Mouse (Mus musculus) c-Kit-negative CD71-positive TER-119-positive erythroid progenitor cells, embryonic 14.5 days (primary cell): ENCODE results near the gene Qser1.

Source experiments
- DNase-seq: peaks from one replicate; pipeline ENCODE4 v3.0.0-alpha.2; 2013; ENCODE audit warnings: low read depth, low spot score

Qser1 gene

GRCm38 (mm10) chr2:104817555-104818330, 1.2 kb upstream of the Qser1 start:
- no peak for DNase-seq

- peak; percentile 60 for DNase-seq
Measured at GRCm38 (mm10) chr2:104816866-104817439, 393 bp upstream of the Qser1 start.

DNA sequence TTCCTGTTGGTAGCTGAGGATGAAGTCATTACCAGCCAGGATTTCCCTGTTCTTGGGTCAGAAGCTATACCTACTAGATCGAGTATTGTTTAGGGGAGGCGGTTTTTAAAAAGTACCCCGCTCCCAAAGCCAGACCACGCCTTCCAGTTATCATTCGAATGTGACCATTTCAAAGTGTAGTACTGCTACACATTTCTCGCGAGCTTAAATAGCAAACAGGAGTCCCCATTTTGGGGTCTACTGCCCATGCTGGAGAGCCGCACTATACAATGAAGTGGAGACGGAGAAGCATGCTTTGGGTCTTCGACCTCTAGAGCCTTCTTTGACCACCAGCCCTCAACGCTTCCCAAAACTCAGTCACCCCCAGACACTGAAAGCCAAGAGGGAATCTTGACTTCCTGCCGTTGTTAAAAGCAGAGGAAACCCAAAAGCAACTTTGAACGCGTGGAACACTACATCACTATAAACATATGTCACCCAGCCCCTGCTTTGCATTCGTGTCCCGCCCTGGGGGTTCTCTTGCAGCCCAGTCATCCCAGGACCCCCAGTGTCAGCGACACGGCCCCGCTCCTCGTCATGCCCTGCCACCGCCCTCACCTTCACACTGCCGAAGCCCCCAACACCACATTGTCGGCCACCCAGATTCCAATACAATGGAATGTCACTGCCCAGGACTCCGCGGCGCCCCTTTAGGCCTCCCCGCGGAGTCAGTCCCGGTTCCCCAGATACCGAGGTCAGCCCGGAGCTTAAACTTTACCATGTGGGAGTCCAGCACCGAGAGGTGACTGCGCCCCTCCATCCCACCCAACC, 794 bp downstream of the Qser1 start:
- no peak for DNase-seq

DNA sequence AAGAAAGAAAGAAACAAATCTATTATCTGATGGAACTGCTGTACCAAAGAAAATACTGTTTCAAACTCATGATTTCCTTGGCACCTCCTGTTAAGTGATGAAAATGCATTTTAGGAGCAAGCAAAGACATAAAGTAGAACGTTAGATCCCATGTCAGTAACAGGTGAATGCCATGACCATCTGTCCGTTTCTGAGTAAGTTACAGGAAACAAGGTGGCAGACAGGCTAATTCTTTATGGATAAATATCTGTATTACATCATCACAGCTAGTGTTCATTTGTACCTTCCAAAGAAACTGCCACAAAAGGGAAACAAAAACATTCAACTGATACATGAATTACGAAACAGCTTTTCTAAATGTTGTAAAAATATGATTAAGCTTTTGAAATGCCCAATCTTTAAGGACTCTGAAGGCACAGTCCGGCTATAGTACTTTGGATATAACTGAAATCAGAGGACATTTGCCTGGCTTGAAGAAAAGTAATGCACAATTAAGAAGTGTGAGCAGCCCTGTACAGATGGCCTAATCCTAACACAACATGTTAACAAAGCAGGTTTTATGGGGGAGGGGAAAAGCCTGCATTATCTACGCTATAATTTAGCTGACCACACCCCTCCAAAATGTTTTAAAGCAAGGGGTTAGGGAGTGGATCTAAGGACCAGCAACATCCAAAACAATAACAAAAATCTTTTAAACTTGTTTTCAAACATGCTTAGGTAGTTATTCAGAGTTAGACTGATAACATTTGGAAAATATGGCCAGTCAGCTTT, 2.2 kb downstream of the Qser1 start:
- no peak for DNase-seq

DNA sequence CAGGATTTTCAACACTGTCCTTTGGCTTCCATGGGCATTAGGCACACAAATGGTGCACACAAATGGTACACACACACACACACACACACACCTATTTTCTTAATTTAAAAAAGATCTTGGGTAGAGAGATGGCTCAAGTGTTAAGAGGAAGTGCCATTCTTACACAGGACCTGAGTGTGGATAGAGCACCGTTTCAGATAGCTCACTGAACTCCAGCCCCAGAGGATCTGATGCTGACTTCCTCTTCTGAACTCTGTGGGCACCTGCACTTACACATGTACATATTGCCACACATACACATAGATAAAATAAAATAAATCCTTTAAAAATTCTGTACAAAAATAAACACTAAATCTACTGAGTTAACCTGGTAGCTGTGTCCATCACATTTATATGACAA, 11.1 kb downstream of the Qser1 start:
- DNase-seq: no peak

- no peak for DNase-seq
Measured at GRCm38 (mm10) chr2:104774763-104775162, 41.8 kb downstream of the Qser1 start.

DNA sequence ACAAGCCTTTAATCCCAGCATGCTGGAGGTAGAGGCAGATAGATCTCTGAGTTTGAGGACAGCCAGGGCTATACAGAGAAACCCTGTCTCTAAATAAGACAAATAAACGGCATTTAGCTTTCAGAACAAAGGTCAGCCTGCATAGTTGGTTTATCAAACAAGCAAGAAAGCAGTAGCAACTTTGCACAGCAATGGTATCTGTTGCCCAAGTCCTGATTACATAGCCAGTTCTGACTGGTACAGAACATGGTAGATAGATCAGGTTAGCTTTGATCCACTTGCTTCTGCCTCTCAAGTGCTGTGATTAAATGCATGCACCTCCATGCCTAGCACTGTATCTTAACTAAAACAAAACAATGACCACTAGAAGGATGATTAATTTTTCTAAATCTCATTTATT, 47.9 kb downstream of the Qser1 start:
- DNase-seq: no peak

DNA sequence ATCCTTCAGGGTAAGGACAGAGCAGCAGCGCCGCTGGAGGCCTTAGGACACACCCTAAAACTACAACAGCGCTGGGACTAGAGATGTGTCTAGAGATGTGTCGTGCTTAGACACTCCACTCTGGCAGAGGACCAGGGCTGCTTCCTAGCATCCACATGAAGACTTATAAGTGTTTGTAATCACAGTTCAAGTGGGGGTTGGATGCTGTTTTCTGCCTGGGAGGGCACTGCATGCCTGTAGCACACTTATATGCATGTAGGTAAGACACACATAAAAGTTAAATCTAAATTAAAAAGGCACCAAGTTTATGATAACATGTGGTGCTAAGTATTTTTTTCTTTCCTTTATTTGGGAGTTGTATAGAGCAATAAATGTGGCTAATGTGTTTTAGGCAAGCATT, 52.5 kb downstream of the Qser1 start:
- DNase-seq: no peak

GRCm38 (mm10) chr2:104763134-104763703, 53.3 kb downstream of the Qser1 start:
- no peak for DNase-seq

GRCm38 (mm10) chr2:104750611-104751010, 65.9 kb downstream of the Qser1 start:
- no peak for DNase-seq

- DNase-seq: no peak
Measured at GRCm38 (mm10) chr2:104748652-104749183, 67.8 kb downstream of the Qser1 start.

DNA sequence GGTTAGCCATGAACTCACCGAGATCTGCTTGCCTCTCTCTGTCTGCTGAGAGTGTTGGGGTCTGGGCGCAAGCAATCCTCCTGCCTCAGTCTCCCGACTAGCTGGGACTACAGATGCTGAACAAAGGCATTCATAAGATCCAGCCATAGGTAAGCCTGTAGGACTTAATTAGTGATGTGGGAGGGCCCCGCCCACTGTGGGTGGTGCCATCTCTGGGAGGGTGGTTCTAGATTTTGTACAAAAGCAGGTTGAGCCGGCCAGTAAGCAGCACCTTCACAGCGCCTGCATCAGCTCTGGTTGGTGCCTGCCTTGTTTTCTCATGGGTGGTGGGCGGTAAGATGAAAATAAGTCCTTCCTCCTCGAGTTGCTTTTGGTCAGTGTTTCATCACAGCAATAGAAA, 70.3 kb downstream of the Qser1 start:
- no peak for DNase-seq

DNA sequence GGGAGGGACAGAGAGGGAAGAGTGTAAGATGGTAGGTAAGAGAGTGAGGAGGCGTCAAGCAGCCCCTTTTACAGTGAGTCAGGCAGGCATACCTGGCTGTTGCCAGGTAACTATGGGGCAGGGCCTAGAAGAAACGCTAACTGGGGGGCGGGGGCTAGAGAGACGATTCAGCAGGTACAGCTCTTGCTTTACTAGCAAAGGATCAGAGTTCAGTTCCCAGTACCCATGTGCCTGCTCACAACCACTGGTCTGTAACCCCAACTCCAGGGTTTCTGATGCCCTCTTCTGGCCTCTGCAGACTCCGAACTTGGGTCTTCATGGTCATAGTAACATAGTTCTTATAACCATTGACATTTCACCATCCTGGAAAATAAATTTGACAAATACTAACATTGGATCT, 72.6 kb downstream of the Qser1 start:
- no peak for DNase-seq

- no peak for DNase-seq
Measured at GRCm38 (mm10) chr2:104743160-104743559, 73.4 kb downstream of the Qser1 start.

- DNase-seq: peak; percentile 67
Measured at GRCm38 (mm10) chr2:104742741-104743064, 73.9 kb downstream of the Qser1 start, which contains the start of gene Depdc7. TSS of gene Depdc7 (minus strand) at chr2:104742878.

DNA sequence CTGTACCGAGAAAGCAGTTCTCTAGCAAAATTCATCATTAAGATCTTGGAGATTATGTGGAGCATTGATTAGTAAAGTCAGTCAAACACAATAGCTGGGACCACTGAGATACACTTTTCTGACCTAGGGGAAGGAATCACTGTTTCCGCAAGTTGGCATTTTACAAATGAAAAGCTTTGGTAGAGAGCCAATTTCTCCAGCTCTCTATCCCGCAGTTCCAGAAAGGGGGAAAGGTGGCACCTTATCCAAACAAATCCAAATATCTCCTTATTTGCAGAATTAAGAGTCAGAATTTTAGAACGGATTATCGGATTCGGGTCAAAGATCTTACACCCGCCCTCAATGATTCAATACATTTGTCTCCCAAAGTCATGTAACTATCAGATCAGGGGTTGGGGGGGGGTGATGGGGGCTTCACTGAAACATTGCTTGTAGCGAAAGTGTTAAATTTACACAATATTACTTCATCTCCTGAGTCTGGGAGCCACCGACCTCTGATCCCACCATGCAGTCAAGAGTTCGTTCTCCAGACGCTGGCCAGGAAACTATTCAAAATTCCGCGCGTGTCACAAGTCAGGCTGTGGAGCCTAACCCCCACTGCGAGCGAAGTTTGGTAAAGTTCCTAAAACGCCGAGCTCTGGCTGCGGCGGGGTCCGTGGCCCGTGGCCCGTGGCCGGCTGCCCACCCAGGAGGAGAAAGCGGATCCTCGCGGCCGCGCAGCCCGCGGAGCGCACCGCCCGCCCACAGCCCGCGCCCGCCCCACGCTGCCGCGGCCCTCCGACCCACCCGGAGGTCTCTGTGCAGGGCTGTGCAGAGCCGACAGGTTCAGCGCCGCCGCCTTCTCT, 74.4 kb downstream of the Qser1 start:
- DNase-seq: no peak

DNA sequence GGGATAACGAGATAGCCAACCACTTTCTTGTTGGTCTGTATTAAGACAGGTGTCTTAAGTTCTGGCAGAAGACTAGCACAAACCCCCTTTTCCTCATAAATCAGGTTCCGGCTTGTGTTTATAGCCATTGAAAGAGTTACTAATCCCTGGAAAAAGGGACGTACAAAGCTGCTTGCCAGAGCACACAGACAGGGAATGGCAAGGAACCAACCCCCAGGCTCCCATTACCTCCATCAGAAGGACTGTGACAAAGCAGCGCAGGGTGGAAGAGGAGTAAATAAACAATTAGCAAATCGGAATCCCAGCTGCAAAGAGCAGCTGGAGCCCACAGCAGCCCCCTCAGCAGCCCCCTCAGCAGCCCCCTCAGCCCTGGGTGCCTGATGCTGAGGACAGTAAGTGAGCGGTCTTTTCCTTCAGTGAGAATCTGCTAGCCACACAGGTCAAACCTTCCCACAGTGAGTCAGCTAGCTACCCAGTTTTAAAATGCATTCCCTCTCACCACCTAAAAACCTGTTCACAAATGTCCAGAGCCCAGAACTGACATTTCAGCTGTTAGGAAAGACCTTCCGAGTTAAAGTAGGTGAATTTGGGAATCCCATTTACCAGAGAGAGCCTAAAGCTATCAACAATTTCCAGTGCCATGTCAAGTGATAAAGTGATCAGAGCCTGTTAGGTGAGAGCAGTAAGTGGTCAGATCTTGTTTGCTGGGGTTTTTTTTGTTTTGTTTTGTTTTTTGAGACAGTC, 75.4 kb downstream of the Qser1 start:
- DNase-seq: no peak

DNA sequence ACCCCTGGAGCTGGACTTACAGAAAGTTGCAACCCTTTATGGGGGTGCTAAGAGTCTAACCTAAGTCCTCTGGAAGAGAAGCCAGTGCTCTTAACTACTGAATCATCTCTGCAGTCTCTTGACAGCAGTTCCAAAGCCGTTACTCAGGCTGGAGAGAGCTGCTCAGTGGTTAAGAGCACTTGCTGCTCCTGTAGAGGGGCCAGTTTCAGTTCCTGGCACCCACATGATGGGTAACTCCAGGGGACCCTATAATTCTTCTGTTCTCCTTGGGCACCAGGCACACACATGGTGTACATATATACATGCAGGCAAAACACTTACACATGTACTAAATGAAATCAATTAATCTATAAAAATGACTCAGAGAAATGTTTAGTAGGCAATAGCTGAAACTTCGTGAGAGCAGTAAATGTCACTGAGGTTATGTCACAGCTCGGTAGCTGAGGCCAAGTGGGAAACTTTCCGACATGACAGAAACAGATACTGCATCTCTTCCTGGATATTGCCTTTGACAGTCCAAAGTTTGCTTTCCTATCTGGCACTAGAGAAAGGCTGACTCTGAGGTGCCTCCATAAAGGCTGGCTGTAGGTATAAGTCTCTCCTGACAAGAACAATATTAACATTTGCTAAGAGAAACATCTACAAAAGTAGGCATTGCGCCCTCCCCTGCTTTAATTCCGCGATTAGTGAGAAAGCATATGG, 76.2 kb downstream of the Qser1 start:
- DNase-seq: no peak

DNA sequence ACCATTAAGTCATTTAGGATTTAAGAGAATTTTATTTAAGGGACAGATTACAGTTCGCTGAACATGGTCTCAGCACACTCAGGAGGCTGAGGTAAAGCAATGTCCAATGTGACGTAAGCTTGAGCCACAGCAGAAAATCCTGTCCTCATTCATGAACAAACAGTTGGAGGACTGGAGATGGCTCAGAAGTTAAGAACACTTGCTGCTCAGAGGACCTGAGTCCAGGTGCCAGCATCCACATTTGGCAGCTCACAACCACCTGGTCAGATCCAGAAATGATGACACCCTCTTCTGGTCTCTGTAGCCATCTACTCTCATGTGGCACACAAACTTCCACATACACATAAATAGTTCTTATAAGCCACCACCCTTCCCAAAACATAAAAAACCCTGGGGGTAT, 76.9 kb downstream of the Qser1 start:
- DNase-seq: no peak
